Mouse (Mus musculus) liver, adult 2 months (tissue): ENCODE measurements at regions not wholly inside any gene's neighbourhood (a gene's known extent, or its start where the extent isn't known, plus 50 kb on each side); places are given as distances from the start of the nearest gene placed in this dataset.

Experiments
- CTCF ChIP-seq: fragments of 200-500 bp; IDR thresholded peaks from 2 replicates; pipeline ENCODE4 v1.5.1; 2011; ENCODE audit warnings: low read depth, low read length, control low read depth
- POLR2A ChIP-seq: fragments of 200-500 bp; IDR thresholded peaks from 2 replicates; pipeline ENCODE4 v1.6.1; 2011; ENCODE audit warnings: low read length, control low read depth; ENCODE audit not compliant: insufficient read depth; ENCODE audit errors: extremely low read depth

DNA sequence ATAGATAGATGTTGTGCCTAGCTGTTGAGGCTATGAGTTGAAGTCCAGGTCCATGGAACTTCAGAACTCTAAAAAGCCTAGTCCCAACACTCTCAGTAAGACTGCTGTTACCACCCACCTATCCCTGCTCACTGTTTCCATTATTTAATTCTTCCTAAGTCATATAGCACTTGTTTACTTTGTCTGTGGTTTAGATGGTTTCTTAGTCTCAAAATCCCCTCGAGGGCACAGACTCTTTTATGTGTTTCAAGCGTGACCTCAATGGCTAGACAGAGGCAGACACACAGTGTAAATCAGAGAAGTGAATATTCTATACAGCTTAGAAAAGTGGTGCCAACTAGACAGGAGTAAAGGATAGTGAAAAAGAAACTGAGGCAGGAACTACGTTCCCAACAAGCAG is 117.0 kb upstream of the Slc44a1 start:
- TF ChIP-seq CTCF = no peak
- no peak for TF ChIP-seq POLR2A
